Mouse (Mus musculus): ENCODE data around the gene Map3k13. TPM values are rescaled to one million over a fixed set of nuclear protein-coding genes. Genes with fewer than 3 reads are reported as not detected.

The Map3k13 gene
- total RNA-seq (2012; rRNA removed): 0.20 and 0.23 TPM in 2 replicates
- under 1 TPM in 1 of 2 experiments, not detected in 1; 0.82 TPM for polyA plus RNA-seq (2012; ENCODE audit: insufficient read depth in 1 of 2, insufficient read length in 2 of 2, low read depth in 1 of 2, low replicate concordance in 2 of 2, missing spikeins in 1 of 2)

DNA sequence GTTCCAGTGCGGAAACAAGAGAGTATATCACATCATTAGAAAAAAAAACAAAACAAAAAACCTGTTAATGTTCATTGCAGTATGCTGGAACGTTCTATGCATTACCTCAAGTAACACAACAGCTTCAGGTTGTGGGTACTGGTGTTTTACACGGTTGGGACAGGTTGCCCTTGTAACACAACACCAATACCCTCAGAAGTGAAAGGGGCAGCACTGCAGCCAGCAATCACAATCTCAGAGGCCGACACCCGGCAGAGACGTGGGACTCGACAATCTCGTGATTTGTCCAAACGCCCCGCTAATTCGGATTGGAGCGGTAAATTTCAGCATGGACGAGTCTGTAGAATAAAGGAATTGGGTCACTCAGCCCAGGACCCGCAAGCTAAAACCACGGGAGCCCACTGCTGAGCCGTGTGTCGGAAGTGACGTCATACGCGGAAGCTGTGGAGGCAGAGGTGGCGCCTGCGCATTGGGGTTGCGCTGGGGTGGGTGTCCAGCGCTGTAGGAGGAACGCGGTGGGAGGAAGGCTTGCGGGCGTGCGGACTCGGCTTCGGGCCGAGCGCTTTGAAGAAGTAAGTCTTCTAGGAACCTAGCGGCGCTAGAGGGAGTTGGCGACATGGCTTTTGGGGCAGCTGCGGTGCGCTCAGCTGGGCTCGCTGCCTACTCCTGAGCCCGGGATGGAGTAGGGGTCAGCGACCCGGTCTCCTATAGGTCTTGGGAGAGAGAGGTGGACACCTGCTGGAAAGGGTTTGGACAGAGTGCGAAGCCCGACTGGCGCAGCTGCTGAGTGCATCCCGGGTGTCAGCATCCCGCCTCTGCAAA lies at the start of gene Map3k13:
TSS of gene Map3k13 (plus strand) at position 472 of the 822 bp plus-strand sequence.
- Histone ChIP-seq H3K4me1 (ENCODE audit: control insufficient read depth in 1 of 2, insufficient read depth in 2 of 2, low read length in 2 of 2) (peaks cover 3 to 7% of the 10 kb centered on the region in 2 experiments; a peak in 2 of 4 replicates), H3K9ac (ENCODE audit: control insufficient read depth, low read depth, low read length, poor library complexity, severe bottlenecking) (peak within 1 kb of the TSS; percentile 62), H3K9me3 (replicated peaks; ENCODE audit: insufficient read depth, low read length) (no peaks in the 10 kb centered on the region), H3K27me3 (ENCODE audit: control insufficient read depth in 1 of 2, insufficient read depth in 2 of 2, low read length in 2 of 2) (no peaks in the 10 kb centered on the region), H3K4me3 (ENCODE audit: control insufficient read depth in 1 of 2, insufficient read depth in 1 of 2, low read depth in 2 of 2, low read length in 2 of 2) (peak within 1 kb of the TSS; percentile 85 to 92), H3K27ac (ENCODE audit: control insufficient read depth, low read depth, low read length) (peak within 1 kb of the TSS; percentile 63), H3K36me3 (ENCODE audit: control insufficient read depth in 1 of 2, insufficient read depth in 2 of 2, low read length in 2 of 2) (peaks cover 0 to 25% of the 10 kb centered on the region in 2 experiments; a peak in 2 of 4 replicates), H3K79me2 (ENCODE audit: control insufficient read depth, insufficient read depth, low read length, poor library complexity) (no peaks in the 10 kb centered on the region; the same call in 1 of the 2 replicates)
- TF ChIP-seq TCF12 (IDR thresholded peaks at IDR 0.05; ENCODE audit: low read depth, low read length): 0 out of 2 replicates have a peak, but pooled peaks have one; percentile 34
- no peak for TF ChIP-seq RAD21 (IDR thresholded peaks at IDR 0.05; ENCODE audit: low read depth, low read length)
- no peak for TF ChIP-seq GATA1 (IDR thresholded peaks at IDR 0.05; ENCODE audit: low read depth, low read length)
- TF ChIP-seq ETS1 (IDR thresholded peaks at IDR 0.05; ENCODE audit: low read depth, low read length): peak; percentile 71
- TF ChIP-seq EP300 (IDR thresholded peaks at IDR 0.05; ENCODE audit: low read depth in 1 of 2, low read length in 2 of 2): 0 out of 4 replicates have a peak, but pooled peaks of 1 of the 2 experiments have one; percentile 16
- TF ChIP-seq HCFC1 (IDR thresholded peaks at IDR 0.05; ENCODE audit: low read depth, low read length): peak; percentile 80
- TF ChIP-seq POLR2A (IDR thresholded peaks at IDR 0.05; ENCODE audit: control insufficient read depth in 1 of 2, insufficient read depth in 1 of 2, low read depth in 1 of 2, low read length in 2 of 2, poor library complexity in 1 of 2): peak; percentile 81 to 87; a peak in 3 of 4 replicates
- TF ChIP-seq NRF1 (IDR thresholded peaks at IDR 0.05; ENCODE audit: insufficient read depth, low read depth, low read length, poor library complexity, severe bottlenecking): peak; percentile 94
- no peak for TF ChIP-seq MXI1 (IDR thresholded peaks at IDR 0.05; ENCODE audit: low read depth, low read length)
- peak; percentile 51; the same call in 1 of the 2 replicates for TF ChIP-seq ZMIZ1 (IDR thresholded peaks at IDR 0.05; ENCODE audit: low read depth, low read length)
- peak; percentile 79 for TF ChIP-seq NELFE (IDR thresholded peaks at IDR 0.05; ENCODE audit: low read depth, low read length)
- TF ChIP-seq E2F4 (IDR thresholded peaks at IDR 0.05; ENCODE audit: borderline replicate concordance, low read depth, low read length): no peak
- TF ChIP-seq POLR2AphosphoS2 (IDR thresholded peaks at IDR 0.05; ENCODE audit: low read length): peak; percentile 69; the same call in 1 of the 2 replicates
- TF ChIP-seq ELF1 (IDR thresholded peaks at IDR 0.05; ENCODE audit: low read depth, low read length): peak; percentile 98
- TF ChIP-seq SIN3A (IDR thresholded peaks at IDR 0.05; ENCODE audit: low read length): 0 out of 2 replicates have a peak, but pooled peaks have one; percentile 62
- peak; percentile 76; the same call in 1 of the 2 replicates for TF ChIP-seq TBP (IDR thresholded peaks at IDR 0.05; ENCODE audit: low read depth, low read length)
- no peak for TF ChIP-seq SMC3 (IDR thresholded peaks at IDR 0.05; ENCODE audit: low read depth, low read length)
- DNase-seq (ENCODE audit: low read depth, low spot score): peak; percentile 94

DNA sequence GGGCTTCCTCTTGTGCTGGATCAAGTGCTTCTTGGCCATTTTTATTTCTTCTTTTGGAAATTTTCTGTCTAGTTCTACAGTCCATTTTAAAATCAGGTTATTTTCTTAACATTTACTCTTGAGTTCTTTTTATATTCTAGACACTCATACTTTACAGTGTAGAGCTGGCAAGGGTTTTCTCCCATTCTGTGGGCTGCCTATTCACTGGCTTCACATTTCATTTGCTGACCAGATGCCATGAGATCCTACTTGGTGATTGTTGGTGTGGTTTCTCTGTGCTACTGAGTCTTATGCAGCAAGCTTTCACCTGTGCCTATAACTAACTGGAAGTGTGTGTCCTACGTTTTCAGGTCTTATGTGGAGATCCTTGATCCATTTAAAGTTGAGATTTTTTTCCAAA lies 35.7 kb upstream of the Map3k13 start:
- H3K9me3 ChIP-seq (replicated peaks; ENCODE audit: insufficient read depth, low read length): no peaks in the 10 kb centered on the region

More for the DNA sequence above, 35.7 kb upstream of the Map3k13 start:
- no peaks in the 10 kb centered on the region for H3K27me3 ChIP-seq (ENCODE audit: control insufficient read depth in 1 of 2, insufficient read depth in 2 of 2, low read length in 2 of 2)
- DNase-seq (ENCODE audit: low read depth, low spot score): no peak
- H3K4me1 ChIP-seq (ENCODE audit: control insufficient read depth in 1 of 2, insufficient read depth in 2 of 2, low read length in 2 of 2): no peaks in the 10 kb centered on the region
- no peak overlapping the region for H3K27ac ChIP-seq (ENCODE audit: control insufficient read depth, low read depth, low read length)
- no peak overlapping the region for H3K4me3 ChIP-seq (ENCODE audit: control insufficient read depth in 1 of 2, insufficient read depth in 1 of 2, low read depth in 2 of 2, low read length in 2 of 2)
- no peaks in the 10 kb centered on the region for H3K79me2 ChIP-seq (ENCODE audit: control insufficient read depth, insufficient read depth, low read length, poor library complexity)
- H3K36me3 ChIP-seq (ENCODE audit: control insufficient read depth in 1 of 2, insufficient read depth in 2 of 2, low read length in 2 of 2): no peaks in the 10 kb centered on the region
- no peak overlapping the region for H3K9ac ChIP-seq (ENCODE audit: control insufficient read depth, low read depth, low read length, poor library complexity, severe bottlenecking)
- TF ChIP-seq CTCF (IDR thresholded peaks at IDR 0.05 in 2 of 3, conservative IDR thresholded peaks at IDR 0.05 in 1 of 3; ENCODE audit: control insufficient read depth in 1 of 3, insufficient read depth in 1 of 3, low read depth in 2 of 3, low read length in 3 of 3, poor library complexity in 1 of 3, severe bottlenecking in 1 of 3) (no peak), MYC (IDR thresholded peaks at IDR 0.05; ENCODE audit: low read depth, low read length) (no peak), USF1 (IDR thresholded peaks at IDR 0.05; ENCODE audit: low read depth, low read length) (no peak), MEF2A (IDR thresholded peaks at IDR 0.05; ENCODE audit: extremely low read depth, insufficient replicate concordance, low read depth, low read length, poor library complexity, severe bottlenecking) (no peak), RCOR1 (IDR thresholded peaks at IDR 0.05; ENCODE audit: low read depth, low read length) (no peak), SIN3A (IDR thresholded peaks at IDR 0.05; ENCODE audit: low read length) (no peak)

Measured in MEL (cell line).